Mouse (Mus musculus): ENCODE results near the gene Ppm1h. TPM values are rescaled to one million over a fixed set of nuclear protein-coding genes. Genes with fewer than 3 reads are reported as not detected.

Gene Ppm1h
- 143 TPM for total RNA-seq (2023)

DNA sequence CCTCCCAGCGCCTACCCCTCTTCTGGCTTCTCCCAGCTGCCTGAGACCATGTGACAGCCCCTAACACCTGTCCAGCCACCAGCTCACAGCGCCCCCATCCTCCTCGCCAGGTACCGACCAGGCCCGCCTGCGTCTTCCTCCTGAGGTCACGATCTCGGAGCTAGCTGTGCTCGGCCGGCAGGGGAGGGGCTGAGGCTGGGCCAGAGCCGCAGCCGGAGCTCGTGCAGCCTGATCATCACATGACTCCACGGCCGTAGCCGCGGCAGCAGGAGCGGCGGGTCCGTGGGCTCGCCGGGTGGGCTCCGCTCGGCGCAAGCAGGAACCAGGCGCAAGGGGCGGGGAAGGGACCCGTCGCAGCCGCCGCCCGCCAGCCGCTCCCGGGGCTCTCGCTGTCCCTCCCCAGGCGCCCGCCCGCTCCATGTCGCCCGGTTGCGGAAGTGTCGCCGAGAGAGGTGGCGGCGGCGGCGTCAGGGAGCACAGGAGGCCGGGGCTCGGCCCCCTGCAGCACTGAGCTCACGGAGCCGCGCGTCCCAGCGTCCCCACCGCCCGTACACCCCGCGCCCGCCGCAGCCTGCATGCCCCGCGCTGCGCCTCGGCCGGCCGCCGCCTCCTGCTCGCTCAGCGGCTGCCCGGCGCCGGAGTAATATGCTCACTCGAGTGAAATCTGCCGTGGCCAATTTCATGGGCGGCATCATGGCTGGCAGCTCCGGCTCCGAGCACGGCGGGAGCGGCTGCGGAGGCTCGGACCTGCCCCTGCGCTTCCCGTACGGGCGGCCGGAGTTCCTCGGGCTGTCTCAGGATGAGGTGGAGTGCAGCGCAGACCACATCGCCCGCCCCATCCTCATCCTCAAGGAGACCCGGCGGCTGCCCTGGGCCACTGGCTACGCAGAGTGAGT, at the start of gene Ppm1h:
Gene Ppm1h (plus strand): TSS at position 222 of the 896 bp plus-strand sequence.

Other genes starting within 250 kb of the Ppm1h start
- not detected for gene Avpr1a, start 230.3 kb upstream of the Ppm1h start, total RNA-seq (2023)